Mouse (Mus musculus): ENCODE results near the gene Vasn.

DNA sequence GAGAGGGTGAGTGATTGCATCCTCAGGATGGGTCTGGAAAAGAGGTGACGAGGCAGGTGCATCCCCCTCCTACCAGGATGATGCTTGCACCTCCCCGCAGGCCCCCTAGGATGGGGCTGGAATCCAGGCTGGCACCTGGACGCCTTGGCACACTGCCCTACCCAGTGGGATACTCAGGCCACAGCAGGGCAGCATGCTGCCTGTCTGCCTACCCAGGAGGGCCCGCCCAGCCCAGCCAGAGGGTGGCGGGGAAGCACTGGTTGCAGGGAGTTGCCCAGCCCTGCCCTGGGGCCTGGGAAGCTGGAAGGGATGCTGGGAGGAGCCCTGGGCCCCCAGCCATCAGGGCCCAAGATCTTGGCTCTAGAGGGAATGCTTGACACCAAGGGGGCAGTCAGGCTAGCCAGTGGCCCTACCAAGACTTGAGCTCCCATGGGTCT lies 44.2 kb upstream of the Vasn start:
- no peak for TF ChIP-seq CTCF (IDR thresholded peaks at IDR 0.05; ENCODE audit: borderline replicate concordance, control insufficient read depth, extremely low read depth, insufficient read depth, low read length, poor library complexity)
- TF ChIP-seq POLR2A (IDR thresholded peaks at IDR 0.05; ENCODE audit: control insufficient read depth, extremely low read depth, insufficient read depth, low read length, poor library complexity) = no peak
